Mouse (Mus musculus): ENCODE measurements around the gene Grin2b.

DNA sequence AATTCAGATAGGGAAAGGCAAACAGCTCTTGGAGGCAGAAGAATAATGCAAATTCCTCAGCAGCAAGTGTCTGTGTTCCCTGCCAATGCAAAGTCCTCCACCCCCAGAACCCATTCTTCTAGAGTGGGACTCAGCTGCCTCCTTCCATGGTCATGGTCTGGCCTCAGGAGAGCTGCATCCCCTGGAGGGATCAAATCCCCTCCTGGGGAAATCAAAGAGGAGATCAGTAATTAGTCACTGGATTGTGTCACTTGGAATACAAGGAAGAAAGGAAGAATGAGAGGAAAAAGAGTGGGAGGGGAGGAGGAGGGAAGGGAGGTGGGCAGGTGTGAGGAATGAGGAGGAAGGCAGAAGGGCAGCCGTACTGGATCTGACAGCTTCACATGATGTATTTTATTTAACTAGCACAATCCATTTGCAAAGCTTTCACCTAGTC is 278.5 kb downstream of the Grin2b start:
- TF ChIP-seq CTCF (IDR thresholded peaks at IDR 0.05; ENCODE audit: borderline replicate concordance, insufficient read depth, low read length) (no peak), POLR2A (IDR thresholded peaks at IDR 0.05; ENCODE audit: low read depth, low read length) (no peak)
